Mouse (Mus musculus) hematopoietic stem cell, adult 5-6 weeks (primary cell): Measurements from ENCODE around the gene Strip1. TPM values are rescaled to one million over a fixed set of nuclear protein-coding genes. Genes with fewer than 3 reads are reported as not detected.

Experiments used
- ATAC-seq, 2 experiments: fragments of 125-278 bp in 1 of 2; replicated peaks in 1 of 2; 2 replicates each; pipeline ENCODE4 v1.8.0; 2016 to 2017; ENCODE audit warnings: inconsistent platforms in 2 of 2, mild to moderate bottlenecking in 2 of 2, moderate number of reproducible peaks in 2 of 2, low read depth in 1 of 2, moderate TSS enrichment in 1 of 2; ENCODE audit not compliant: low FRiP score in 2 of 2, poor library complexity in 2 of 2, severe bottlenecking in 2 of 2, insufficient read depth in 1 of 2, low TSS enrichment in 1 of 2
- total RNA-seq: library from RNA; stranded (forward); fragments of 172-1452, 232-1000 nt; gene quantifications from 2 replicates; pipeline ENCODE4 v1.2.3, GENCODE M21; 2017

The Strip1 gene
- total RNA-seq, 1 experiment from 2014 or later, result 17.3 TPM

DNA sequence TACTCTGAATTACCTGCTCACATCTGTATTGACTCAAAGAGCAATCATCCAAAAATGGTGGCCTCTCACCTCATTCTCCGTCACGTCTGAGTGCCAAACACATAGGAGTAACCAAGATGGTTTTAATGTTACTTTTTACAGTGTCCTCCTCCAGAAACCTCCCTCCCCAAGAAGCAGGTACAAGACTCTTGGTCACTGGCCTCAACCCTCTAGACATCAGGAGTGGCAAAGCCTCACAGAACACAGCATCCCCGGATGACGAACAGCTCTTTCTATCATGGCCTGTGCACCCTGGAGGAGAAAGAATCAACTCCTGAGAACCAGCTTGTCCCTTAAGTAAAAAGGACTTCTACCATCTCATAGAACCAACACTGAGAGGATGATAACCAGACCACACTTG is 1.3 kb upstream of the Strip1 start:
- ATAC-seq, result no peak

DNA sequence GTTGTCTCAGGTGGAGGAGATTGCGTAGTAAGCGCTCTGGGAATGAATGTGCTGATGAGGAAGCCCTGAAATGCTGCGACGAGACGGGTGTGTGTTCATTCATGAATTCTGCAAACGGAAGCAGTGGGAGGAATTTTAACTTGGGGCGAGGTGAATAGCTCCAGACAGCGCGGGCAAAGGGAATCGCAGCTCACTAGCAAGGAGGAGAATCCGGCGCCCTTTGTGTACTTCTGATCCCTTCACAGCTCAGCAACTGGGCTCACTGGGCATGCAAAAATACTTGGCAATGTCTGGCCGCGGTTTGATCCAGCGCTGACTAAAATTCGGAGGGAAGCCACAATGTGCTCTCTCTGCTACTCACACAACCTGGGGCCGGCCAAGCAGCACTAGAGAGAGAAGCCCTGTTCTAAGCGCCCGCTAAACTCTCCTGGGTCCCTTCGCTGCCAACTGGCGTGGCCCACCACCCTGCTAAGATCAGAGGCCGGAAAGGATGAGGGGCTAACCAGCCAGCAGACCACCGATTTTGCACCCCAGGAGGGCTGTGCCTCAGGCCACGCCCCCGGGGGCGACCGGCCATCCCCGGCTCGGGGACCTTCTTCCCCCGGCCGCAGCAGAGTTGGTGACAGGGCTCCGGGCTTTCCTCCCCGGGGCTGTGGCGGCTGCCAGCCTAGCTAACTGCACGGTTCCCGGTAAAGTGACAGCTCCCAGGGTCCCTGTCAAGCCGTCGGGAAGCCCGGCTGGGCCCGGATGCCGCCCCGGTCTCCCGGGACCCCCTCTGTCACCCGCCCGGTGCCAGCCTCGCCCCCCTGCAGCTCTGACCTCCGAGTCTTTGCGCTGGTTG is 592 bp downstream of the Strip1 start, which contains the start of gene Gm10961:
Gene Gm10961, plus strand, starts transcription at position 641 of the 841 bp plus-strand sequence.
- peak; percentile 3 to 35; a peak in 2 of 4 replicates for ATAC-seq

DNA sequence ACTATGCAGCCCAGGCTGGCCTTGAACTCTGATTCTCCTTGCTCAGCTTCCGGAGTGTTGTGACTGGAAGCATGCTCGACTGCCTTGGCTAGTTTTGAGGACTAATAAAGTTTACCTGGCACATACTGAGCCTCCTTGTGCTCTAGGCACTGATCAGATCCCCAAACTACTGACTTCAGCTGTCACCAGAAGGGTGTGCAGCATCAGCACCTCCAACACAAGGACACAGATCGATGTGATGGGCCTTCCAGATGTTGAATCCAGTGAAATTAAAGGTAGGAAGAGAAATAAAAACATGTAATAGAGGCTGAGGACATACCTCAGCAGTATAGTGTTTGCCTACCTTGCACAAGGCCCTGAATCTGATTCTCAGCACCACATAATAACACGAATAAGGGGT is 2.1 kb downstream of the Strip1 start:
- ATAC-seq, result no peak

DNA sequence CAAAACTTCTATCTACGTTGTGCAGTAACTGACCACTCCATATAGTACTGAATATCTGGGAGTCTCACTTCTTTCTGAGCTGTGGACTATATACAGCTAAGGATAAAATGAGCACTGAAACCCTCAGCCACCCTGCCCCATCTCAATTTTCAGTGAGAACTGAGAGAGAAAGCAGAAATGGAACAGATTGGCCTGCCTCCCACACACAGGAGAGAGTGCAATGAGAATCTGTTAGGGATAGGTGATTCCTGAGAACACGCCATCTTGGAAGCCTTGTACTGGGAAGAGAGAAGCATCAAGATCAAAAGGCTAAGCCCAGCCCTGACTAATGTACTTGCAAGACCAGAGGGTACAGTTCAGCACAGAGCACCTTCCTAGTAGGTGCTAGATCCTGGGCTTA is 2.9 kb downstream of the Strip1 start:
- no peak for ATAC-seq

DNA sequence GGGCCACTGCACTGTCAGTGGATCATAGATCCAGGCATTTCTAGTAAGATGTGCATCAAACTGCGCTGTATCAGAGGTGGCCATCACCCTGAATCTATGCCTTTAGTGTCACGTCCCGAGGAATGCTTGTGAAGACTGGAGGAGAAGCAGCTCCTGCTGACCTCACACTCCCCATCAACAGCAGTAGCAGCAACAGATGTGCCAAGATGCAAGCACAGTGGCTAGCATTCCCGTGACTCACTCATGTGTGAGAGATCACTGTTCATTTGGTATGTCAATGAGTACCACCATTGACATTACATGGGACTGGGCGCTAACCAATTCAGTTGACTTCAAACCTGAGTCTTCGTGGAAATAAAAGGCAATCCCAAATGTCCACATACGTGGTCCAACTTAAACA is 3.9 kb downstream of the Strip1 start:
- no peak for ATAC-seq

DNA sequence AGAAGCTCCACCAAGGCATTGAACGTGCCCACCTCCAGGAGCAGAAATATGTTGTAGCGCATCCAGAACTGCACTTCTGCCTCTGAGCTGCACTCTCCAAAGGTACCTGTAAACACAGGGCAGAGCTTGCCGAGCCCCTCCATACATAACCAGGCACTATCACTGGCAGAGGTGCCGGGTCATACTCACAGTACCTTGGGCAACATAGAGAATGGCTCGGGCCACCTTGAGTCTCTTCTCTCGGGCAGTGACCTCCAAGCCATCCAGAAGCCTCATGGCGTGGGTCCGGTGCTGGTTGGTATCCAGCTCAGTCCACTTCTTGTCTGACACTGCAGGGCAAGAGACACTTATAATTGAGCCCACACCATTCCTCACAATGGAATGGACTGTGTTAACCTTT is 4.7 kb downstream of the Strip1 start:
- no peak for ATAC-seq

DNA sequence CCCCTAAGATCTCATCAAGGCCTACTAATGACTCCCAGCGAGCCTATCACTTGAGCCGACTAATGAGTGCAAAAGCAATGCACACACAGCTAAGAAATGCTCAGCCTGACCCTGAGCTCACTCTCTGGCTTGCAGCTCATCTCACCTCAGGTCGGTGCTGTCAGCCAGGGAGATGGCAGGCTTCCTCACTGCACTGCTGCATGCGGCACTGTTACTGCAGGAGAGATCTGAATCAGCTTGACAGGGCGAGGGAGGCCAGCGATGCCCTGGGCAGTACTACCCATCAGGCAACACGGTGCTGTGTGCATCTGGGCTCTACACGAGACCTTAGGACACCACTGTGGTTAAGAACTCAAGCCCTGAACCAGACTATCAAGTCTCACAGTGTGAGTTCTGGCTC is 6.0 kb downstream of the Strip1 start:
- no peak for ATAC-seq

DNA sequence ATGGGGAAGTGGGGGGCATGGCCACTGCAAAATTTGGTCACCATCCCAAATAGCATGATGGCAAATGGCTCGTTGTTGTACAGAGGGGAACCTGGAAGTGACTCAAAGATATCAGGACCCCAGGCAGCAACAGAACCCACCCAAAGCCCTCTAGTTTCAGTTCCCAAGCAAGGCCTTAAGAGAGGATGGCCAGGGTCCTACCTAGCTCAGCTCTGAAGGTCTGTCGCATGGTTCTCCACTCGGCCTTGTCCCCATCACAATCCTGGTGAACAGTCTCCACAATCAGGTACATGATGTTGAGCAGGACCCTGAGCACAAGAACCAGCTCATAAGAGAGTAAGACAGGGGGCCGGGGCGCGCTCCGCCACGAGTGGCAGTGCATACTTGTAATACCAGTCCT is 7.1 kb downstream of the Strip1 start:
- no peak for ATAC-seq

DNA sequence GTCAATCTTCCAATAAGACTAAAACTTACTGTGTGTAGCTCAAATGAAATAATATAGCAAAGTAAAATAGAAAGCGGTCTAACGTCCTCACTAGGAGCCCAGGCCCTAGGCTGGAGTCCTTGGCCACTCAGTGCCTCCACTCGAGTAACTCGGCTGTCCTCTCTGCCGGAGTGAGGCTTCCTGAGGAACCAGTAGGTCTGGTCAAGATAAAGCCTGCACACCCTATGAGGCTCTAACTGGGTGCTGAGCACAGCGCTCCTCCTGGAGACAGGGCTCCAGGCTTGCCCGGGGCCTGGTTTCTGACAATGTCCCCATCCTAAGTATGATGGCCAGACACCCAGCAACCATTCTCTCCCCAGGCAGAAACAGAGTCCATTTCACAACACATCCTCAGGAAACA is 9.0 kb downstream of the Strip1 start:
- ATAC-seq, result no peak

DNA sequence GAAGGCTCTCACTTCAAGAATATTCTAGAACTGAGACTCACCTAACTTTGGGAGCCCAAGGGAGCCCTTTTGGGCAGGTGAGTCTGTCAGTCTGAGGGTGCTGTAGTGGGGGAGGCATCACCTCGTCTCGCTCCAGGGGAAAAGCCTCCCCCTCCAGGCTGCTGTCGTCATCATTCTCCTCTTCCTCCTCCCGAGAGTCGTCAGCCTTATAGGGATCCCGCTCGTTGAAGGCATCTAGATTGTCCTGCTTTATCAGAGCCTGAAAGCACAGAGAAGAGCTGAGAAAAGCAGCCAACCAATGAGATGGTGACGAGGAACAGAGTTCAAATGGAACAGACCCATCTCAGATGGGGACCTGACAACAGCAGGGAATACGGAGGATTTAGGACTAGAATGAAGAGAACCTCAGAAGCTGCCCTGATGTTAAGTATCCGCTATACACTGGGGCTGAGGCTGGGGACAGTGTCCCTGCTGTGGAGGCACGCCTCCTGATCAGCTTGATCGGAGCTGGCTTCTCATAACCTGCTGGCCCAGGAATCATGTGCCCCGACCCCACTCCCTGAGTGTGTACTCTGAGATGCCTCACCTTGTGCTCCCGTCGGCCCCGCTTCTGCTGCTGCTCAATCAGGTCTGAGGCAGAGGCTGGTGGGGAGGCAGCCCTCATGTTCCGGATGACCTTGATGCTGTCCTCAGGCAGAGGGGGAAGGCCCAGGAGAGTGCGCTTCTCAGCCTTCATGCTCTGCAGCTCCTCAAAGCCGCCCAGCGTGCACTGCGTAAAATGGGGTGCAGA is 10.0 kb downstream of the Strip1 start:
- ATAC-seq, result no peak

DNA sequence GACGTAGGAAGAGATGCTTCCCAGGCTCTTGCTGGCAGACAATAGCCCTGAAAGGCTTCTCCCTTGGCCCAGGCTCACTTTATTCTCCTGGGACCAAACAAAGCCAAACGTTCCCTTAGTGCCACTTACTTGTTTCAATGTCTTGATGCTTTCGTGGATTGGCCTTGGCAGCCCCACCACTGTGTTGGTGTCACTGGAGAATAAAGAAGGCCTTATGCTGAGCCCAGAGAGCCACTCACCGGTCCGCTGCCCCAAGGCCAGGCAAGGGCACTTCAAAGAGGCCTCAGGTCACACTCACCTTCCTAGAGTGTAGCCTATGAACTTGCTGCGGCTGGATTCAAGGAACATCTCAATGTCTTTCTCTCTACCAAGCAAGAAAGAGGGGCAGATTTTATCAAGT is 11.6 kb downstream of the Strip1 start:
- ATAC-seq, result no peak

DNA sequence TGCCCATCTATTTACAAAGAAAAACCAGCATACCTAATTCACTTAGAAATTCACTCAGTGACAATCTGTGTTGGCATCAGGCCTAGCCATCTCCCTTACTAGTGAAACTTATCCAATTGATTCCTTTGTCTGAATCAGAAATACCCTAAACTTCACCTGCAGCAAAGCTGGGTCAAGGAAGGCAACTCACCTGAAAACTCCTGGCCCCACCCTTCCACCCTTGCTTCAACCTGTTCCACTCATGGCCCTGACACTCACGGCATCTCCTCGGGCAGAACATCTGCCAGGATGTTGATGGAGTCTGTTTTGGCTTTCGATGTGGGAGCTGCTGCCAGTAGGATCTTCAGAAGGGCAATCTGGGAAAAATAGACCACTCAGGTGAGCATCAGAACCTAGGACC is 13.7 kb downstream of the Strip1 start:
- ATAC-seq, result no peak

DNA sequence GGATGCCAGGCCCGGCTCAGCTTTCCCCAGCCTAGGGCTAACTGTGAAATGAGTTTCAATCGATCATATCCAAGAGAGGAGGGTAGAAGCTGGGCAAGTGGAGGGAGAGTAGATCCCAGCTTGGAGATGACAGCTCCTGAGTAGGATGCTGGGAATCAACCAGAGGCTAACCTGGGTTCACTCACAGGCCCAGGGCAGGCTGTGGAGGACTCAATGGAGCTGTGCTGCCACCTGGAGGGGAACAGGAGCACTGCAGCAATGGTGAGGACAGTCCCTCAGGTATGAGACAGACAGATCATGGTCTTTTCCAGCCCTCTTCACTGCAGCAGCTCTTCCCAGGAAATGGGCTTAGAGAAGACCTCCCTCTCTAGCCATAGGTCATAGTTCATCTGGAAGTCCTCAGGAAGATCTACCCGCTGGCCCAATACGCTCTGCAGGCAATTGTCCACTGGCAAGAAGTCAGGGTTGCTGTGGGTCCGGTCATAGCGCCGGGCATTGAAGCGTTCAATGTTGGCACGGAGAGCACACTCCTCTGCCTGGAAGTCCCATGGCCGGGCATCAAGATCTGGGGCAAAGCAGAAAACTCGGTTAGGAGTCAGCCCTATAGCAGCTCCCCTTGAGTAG is 18.5 kb downstream of the Strip1 start:
- peak; percentile 66 to 87; a peak in 3 of 4 replicates for ATAC-seq

DNA sequence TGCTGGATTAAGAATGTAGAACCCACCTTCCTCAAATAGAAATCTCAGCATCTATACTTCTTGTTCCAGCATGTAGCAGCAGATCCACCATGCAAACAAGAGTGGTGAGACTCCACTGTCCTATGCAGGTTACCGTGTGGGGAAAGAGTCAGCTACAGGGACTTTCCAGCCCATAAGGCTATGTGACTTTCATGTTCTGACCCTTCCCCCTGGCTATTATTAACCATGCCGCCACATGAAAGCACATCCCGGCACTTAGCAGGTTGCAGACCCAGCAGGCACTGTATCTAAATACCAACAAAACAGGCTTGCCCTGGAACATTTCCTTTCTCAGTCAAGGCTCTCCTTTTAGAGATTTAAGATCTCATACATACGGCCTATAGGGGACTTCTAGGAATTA is 20.1 kb downstream of the Strip1 start:
- no peak for ATAC-seq

DNA sequence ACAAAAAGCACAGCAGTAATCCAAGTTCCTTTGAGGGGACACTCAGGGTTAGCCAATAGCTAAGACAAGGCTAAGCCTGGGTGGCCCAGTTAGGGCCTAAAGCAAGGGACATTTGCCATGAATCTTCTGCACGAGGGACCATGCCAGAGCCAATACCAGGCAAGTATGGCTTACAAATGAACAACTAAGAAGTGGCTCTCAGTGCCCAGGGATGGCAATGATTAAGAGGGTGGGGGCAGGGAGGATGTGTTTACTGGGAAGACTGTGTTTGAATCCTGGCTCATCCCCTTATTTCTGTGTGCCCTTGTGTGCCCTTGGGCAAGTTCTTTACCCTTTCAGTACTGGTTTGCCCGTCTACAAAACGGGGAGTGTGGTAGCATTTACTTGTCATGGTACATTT is 22.1 kb downstream of the Strip1 start:
- ATAC-seq, result no peak

DNA sequence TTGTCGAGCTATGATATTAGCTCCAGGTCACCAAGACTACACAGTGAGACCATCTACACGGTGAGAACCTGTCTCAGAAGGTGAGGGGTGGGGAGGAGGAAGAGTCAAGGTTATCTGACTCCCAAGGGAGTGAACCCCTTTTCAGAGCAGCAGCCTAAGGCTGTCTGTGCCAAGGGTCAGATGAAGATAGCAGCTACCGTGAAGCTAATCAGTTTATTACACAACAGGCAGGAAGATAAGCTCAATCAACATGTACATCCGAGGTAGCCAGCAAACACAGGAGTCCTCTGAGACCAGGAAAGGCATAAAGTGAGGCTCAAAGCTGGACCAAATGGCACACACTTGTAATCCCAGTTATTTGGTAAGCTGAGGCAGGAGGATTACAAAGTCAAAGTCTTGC is 22.7 kb downstream of the Strip1 start:
- no peak for ATAC-seq

DNA sequence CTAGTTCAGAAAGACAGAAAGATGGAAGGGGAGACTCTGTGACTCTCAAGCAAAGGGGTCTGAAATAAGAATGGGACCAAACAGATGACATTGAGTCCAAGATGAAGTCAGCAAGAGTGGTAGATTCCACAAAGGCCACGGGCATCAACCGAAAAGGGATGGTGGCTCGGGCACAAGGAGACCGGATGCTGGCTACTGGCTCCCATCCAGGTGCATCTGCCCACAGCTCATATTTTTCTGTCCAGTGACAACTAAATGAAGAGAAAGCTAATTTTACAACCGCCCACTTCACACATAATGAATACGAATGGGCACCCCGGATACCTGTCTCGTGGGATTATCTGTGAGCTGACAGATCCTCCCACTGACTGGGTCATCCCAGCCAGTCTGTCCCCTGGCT is 24.3 kb downstream of the Strip1 start:
- no peak for ATAC-seq

DNA sequence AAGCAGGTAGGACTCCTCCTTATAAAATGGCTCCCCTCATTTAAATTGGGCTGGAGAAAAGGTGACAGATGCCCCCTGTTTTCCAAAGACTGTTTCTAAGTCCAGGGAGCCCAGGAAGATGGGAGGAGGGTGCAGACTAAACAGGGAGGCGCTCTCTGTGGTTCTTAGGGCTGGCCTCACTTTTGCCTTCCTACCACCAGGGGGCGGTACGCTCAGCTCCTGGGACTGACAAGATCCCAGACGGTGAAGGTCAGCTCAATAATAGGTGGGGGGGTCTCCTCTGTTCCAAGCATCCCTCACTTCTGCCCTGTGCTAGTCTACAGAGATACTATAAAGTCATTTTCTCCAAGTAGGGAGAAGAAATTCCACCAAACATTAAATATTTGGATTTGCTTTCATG is 26.2 kb downstream of the Strip1 start:
- ATAC-seq, result peak; percentile 69 to 70; a peak in 3 of 4 replicates
